Mouse (Mus musculus): ENCODE data around the gene Mllt6. TPM values are rescaled to one million over a fixed set of nuclear protein-coding genes. Genes with fewer than 3 reads are reported as not detected.

Mllt6 gene
- polyA plus RNA-seq (2014; fragmentation: Illumina TruSeq; extraction: RNeasy Lipid Tissue Mini Kit (QIAGEN cat#74804); ENCODE audit: low read depth, low replicate concordance) = 6.1 TPM

GRCm38 (mm10) chr11:97662893-97663527, at the start of gene Mllt6:
Mllt6 (plus strand) TSS chr11:97663414.

GRCm38 (mm10) chr11:97629576-97629975, 33.6 kb upstream of the Mllt6 start, which contains the start of gene Epop:
Epop (minus strand) TSS chr11:97629702.

GRCm38 (mm10) chr11:97685613-97686321, 22.6 kb downstream of the Mllt6 start, which contains the start of gene Cisd3:
Cisd3 (plus strand) TSS chr11:97685826.

GRCm38 (mm10) chr11:97700003-97700745, 37.0 kb downstream of the Mllt6 start, which contains the start of gene Pcgf2:
Pcgf2 (minus strand) TSS chr11:97700497.

GRCm38 (mm10) chr11:97703039-97703826, 40.0 kb downstream of the Mllt6 start, which contains the start of gene Psmb3:
Psmb3 (plus strand) TSS chr11:97703399.

Other genes with a start within 250 kb of the Mllt6 start
- 2.2 TPM for gene Arhgap23, start 247.9 kb upstream of the Mllt6 start, polyA plus RNA-seq (2014; fragmentation: Illumina TruSeq; extraction: RNeasy Lipid Tissue Mini Kit (QIAGEN cat#74804); ENCODE audit: low read depth, low replicate concordance)
- not detected for gene 4933428G20Rik, start 163.1 kb upstream of the Mllt6 start, polyA plus RNA-seq (2014; fragmentation: Illumina TruSeq; extraction: RNeasy Lipid Tissue Mini Kit (QIAGEN cat#74804); ENCODE audit: low read depth, low replicate concordance)
- 0.44 TPM for gene Srcin1, start 87.2 kb upstream of the Mllt6 start, polyA plus RNA-seq (2014; fragmentation: Illumina TruSeq; extraction: RNeasy Lipid Tissue Mini Kit (QIAGEN cat#74804); ENCODE audit: low read depth, low replicate concordance)
- not detected for gene Epop, start 33.7 kb upstream of the Mllt6 start, polyA plus RNA-seq (2014; fragmentation: Illumina TruSeq; extraction: RNeasy Lipid Tissue Mini Kit (QIAGEN cat#74804); ENCODE audit: low read depth, low replicate concordance)
- gene Cisd3, start 22.4 kb downstream of the Mllt6 start, polyA plus RNA-seq (2014; fragmentation: Illumina TruSeq; extraction: RNeasy Lipid Tissue Mini Kit (QIAGEN cat#74804); ENCODE audit: low read depth, low replicate concordance) = 24.5 TPM
- gene Pcgf2, start 37.1 kb downstream of the Mllt6 start, polyA plus RNA-seq (2014; fragmentation: Illumina TruSeq; extraction: RNeasy Lipid Tissue Mini Kit (QIAGEN cat#74804); ENCODE audit: low read depth, low replicate concordance) = 6.7 TPM
- gene Psmb3, start 40.0 kb downstream of the Mllt6 start, polyA plus RNA-seq (2014; fragmentation: Illumina TruSeq; extraction: RNeasy Lipid Tissue Mini Kit (QIAGEN cat#74804); ENCODE audit: low read depth, low replicate concordance) = 11.0 TPM
- gene Pip4k2b, start 81.3 kb downstream of the Mllt6 start, polyA plus RNA-seq (2014; fragmentation: Illumina TruSeq; extraction: RNeasy Lipid Tissue Mini Kit (QIAGEN cat#74804); ENCODE audit: low read depth, low replicate concordance) = 5.3 TPM
- 16.8 TPM for gene Cwc25, start 103.1 kb downstream of the Mllt6 start, polyA plus RNA-seq (2014; fragmentation: Illumina TruSeq; extraction: RNeasy Lipid Tissue Mini Kit (QIAGEN cat#74804); ENCODE audit: low read depth, low replicate concordance)
- not detected for gene 1700001P01Rik, start 112.5 kb downstream of the Mllt6 start, polyA plus RNA-seq (2014; fragmentation: Illumina TruSeq; extraction: RNeasy Lipid Tissue Mini Kit (QIAGEN cat#74804); ENCODE audit: low read depth, low replicate concordance)
- 2,348 TPM for gene Rpl23, start 119.0 kb downstream of the Mllt6 start, polyA plus RNA-seq (2014; fragmentation: Illumina TruSeq; extraction: RNeasy Lipid Tissue Mini Kit (QIAGEN cat#74804); ENCODE audit: low read depth, low replicate concordance)
- 74.4 TPM for gene Lasp1, start 135.6 kb downstream of the Mllt6 start, polyA plus RNA-seq (2014; fragmentation: Illumina TruSeq; extraction: RNeasy Lipid Tissue Mini Kit (QIAGEN cat#74804); ENCODE audit: low read depth, low replicate concordance)
- 2.6 TPM for gene B230217C12Rik, start 177.4 kb downstream of the Mllt6 start, polyA plus RNA-seq (2014; fragmentation: Illumina TruSeq; extraction: RNeasy Lipid Tissue Mini Kit (QIAGEN cat#74804); ENCODE audit: low read depth, low replicate concordance)
- 0.85 TPM for gene Fbxo47, start 220.7 kb downstream of the Mllt6 start, polyA plus RNA-seq (2014; fragmentation: Illumina TruSeq; extraction: RNeasy Lipid Tissue Mini Kit (QIAGEN cat#74804); ENCODE audit: low read depth, low replicate concordance)

Measured in sigmoid colon, adult 10 weeks (tissue).